Mouse (Mus musculus) hindbrain, embryonic 15.5 days (tissue): ENCODE measurements at regions not wholly inside any gene's neighbourhood (a gene's known extent, or its start where the extent isn't known, plus 50 kb on each side); places are given as distances from the start of the nearest gene placed in this dataset.
A peak's percentile ranks its signal among the peaks of the same experiment; 100 is the strongest.

Source experiments
- ATAC-seq: fragments of 200-750 bp; cut with Nextera tagmentation; 2 replicates; pipeline ENCODE4 v1.8.0; 2017; ENCODE audit warnings: low read depth, moderate number of reproducible peaks, moderate TSS enrichment; ENCODE audit not compliant: low FRiP score
- H3K27ac ChIP-seq: fragments of 300-500 bp; sonication (generic); replicated peaks from 2 replicates; pipeline ENCODE4 v1.5.1; 2015; ENCODE audit warnings: mild to moderate bottlenecking, inconsistent platforms
- H3K27me3 ChIP-seq: fragments of 300-500 bp; sonication (generic); 2 replicates; pipeline ENCODE4 v1.6.1; 2015; ENCODE audit warnings: control low read depth, inconsistent platforms
- H3K36me3 ChIP-seq: fragments of 300-500 bp; sonication (generic); 2 replicates; pipeline ENCODE4 v1.6.1; 2015; ENCODE audit warnings: control low read depth, inconsistent platforms
- H3K4me1 ChIP-seq: fragments of 300-500 bp; sonication (generic); replicated peaks from 2 replicates; pipeline ENCODE4 v1.6.1; 2015; ENCODE audit warnings: control low read depth, inconsistent platforms
- H3K4me2 ChIP-seq: fragments of 300-500 bp; sonication (generic); 2 replicates; pipeline ENCODE4 v1.6.1; 2015; ENCODE audit warnings: moderate library complexity, mild to moderate bottlenecking, inconsistent platforms
- H3K4me3 ChIP-seq: fragments of 300-500 bp; sonication (generic); 2 replicates; pipeline ENCODE4 v1.5.1; 2015; ENCODE audit warnings: mild to moderate bottlenecking, inconsistent platforms
- H3K9ac ChIP-seq: fragments of 300-500 bp; sonication (generic); 2 replicates; pipeline ENCODE4 v1.6.1; 2015; ENCODE audit warnings: inconsistent platforms
- H3K9me3 ChIP-seq: fragments of 300-500 bp; sonication (generic); 2 replicates; pipeline ENCODE4 v1.6.1; 2016; ENCODE audit warnings: control low read depth, inconsistent platforms
- WGBS: fragments of 180-500 bp; shearing (Covaris S2); methylation state at CpG from one replicate; pipeline ENCODE4 v1.1.7; 2015; 5-methylcytosine and 5-hydroxymethylcytosine counted together

- H3K9me3 ChIP-seq: no peaks in the 10 kb centered on the region
- no peak overlapping the region for H3K4me2 ChIP-seq
- H3K4me3 ChIP-seq: no peak overlapping the region
- WGBS: 89% methylated on average over 3 of the region's 3 CpGs
- ATAC-seq: no peak
- no peak overlapping the region for H3K27ac ChIP-seq
- no peaks in the 10 kb centered on the region for H3K36me3 ChIP-seq
- no peaks in the 10 kb centered on the region for H3K4me1 ChIP-seq
- H3K27me3 ChIP-seq: no peaks in the 10 kb centered on the region
- H3K9ac ChIP-seq: no peak overlapping the region
These were observed 174.9 kb upstream of the Rnaseh2b start for GRCm38 (mm10) chr14:62117532-62117931.

- no peaks in the 10 kb centered on the region for H3K27me3 ChIP-seq
- no peaks in the 10 kb centered on the region for H3K36me3 ChIP-seq
- H3K9me3 ChIP-seq: no peaks in the 10 kb centered on the region
- H3K27ac ChIP-seq: no peak overlapping the region
- no peak overlapping the region for H3K4me3 ChIP-seq
- no peak overlapping the region for H3K4me2 ChIP-seq
- no peaks in the 10 kb centered on the region for H3K4me1 ChIP-seq
- 53% methylated on average over 2 of the region's 2 CpGs for WGBS
- no peak for ATAC-seq
- no peak overlapping the region for H3K9ac ChIP-seq
These were observed 173.8 kb upstream of the Rnaseh2b start for GRCm38 (mm10) chr14:62118542-62118953.

GRCm38 (mm10) chr14:62128918-62129317 is 163.5 kb upstream of the Rnaseh2b start:
- Histone ChIP-seq H3K36me3 (no peaks in the 10 kb centered on the region), H3K4me3 (no peak overlapping the region), H3K9me3 (no peaks in the 10 kb centered on the region), H3K27me3 (no peaks in the 10 kb centered on the region), H3K4me1 (no peaks in the 10 kb centered on the region), H3K27ac (no peak overlapping the region), H3K9ac (no peak overlapping the region), H3K4me2 (no peak overlapping the region)
- ATAC-seq: no peak
- WGBS: 85% methylated on average over 6 of the region's 6 CpGs

GRCm38 (mm10) chr14:62132353-62132816 is 160.0 kb upstream of the Rnaseh2b start:
- Histone ChIP-seq H3K4me3 (no peak overlapping the region), H3K4me1 (no peaks in the 10 kb centered on the region), H3K36me3 (no peaks in the 10 kb centered on the region), H3K4me2 (no peak overlapping the region), H3K27ac (no peak overlapping the region), H3K9ac (no peak overlapping the region), H3K27me3 (no peaks in the 10 kb centered on the region), H3K9me3 (no peaks in the 10 kb centered on the region)
- no peak for ATAC-seq
- 59% methylated on average over 8 of the region's 8 CpGs for WGBS

GRCm38 (mm10) chr14:62137981-62138380 is 154.4 kb upstream of the Rnaseh2b start:
- 81% methylated on average over 5 of the region's 5 CpGs for WGBS
- Histone ChIP-seq H3K27me3 (no peaks in the 10 kb centered on the region), H3K4me3 (no peak overlapping the region), H3K36me3 (no peaks in the 10 kb centered on the region), H3K9me3 (no peaks in the 10 kb centered on the region), H3K9ac (no peak overlapping the region), H3K4me1 (no peaks in the 10 kb centered on the region), H3K4me2 (no peak overlapping the region), H3K27ac (no peak overlapping the region)
- no peak for ATAC-seq

GRCm38 (mm10) chr14:62144385-62145030 is 147.9 kb upstream of the Rnaseh2b start:
- Histone ChIP-seq H3K4me3 (no peak overlapping the region), H3K27me3 (no peaks in the 10 kb centered on the region), H3K9ac (no peak overlapping the region), H3K36me3 (no peaks in the 10 kb centered on the region), H3K4me2 (no peak overlapping the region), H3K27ac (no peak overlapping the region), H3K4me1 (no peaks in the 10 kb centered on the region), H3K9me3 (no peaks in the 10 kb centered on the region)
- WGBS: 84% methylated on average over 17 of the region's 17 CpGs
- ATAC-seq: no peak

GRCm38 (mm10) chr14:62157038-62157716 is 135.2 kb upstream of the Rnaseh2b start:
- WGBS: 79% methylated on average over 7 of the region's 7 CpGs
- Histone ChIP-seq H3K4me3 (no peak overlapping the region), H3K27ac (no peak overlapping the region), H3K9me3 (no peaks in the 10 kb centered on the region), H3K4me1 (no peaks in the 10 kb centered on the region), H3K4me2 (no peak overlapping the region), H3K9ac (no peak overlapping the region), H3K36me3 (no peaks in the 10 kb centered on the region), H3K27me3 (no peaks in the 10 kb centered on the region)
- no peak for ATAC-seq

- H3K4me2 ChIP-seq: no peak overlapping the region
- H3K4me3 ChIP-seq: no peak overlapping the region
- H3K27ac ChIP-seq: no peak overlapping the region
- no peak overlapping the region for H3K9ac ChIP-seq
- 76% methylated on average over 2 of the region's 2 CpGs for WGBS
- H3K36me3 ChIP-seq: no peaks in the 10 kb centered on the region
- no peaks in the 10 kb centered on the region for H3K27me3 ChIP-seq
- no peaks in the 10 kb centered on the region for H3K4me1 ChIP-seq
- no peak for ATAC-seq
- no peaks in the 10 kb centered on the region for H3K9me3 ChIP-seq
These were observed 132.7 kb upstream of the Rnaseh2b start for GRCm38 (mm10) chr14:62159690-62160089.

GRCm38 (mm10) chr14:62163120-62163796 is 129.1 kb upstream of the Rnaseh2b start:
- no peaks in the 10 kb centered on the region for H3K4me1 ChIP-seq
- no peaks in the 10 kb centered on the region for H3K27me3 ChIP-seq
- no peaks in the 10 kb centered on the region for H3K9me3 ChIP-seq
- no peak overlapping the region for H3K27ac ChIP-seq
- H3K4me3 ChIP-seq: no peak overlapping the region
- H3K4me2 ChIP-seq: no peak overlapping the region
- no peak for ATAC-seq
- no peak overlapping the region for H3K9ac ChIP-seq
- H3K36me3 ChIP-seq: no peaks in the 10 kb centered on the region
- 72% methylated on average over 12 of the region's 12 CpGs for WGBS

- no peaks in the 10 kb centered on the region for H3K36me3 ChIP-seq
- no peak for ATAC-seq
- no peaks in the 10 kb centered on the region for H3K4me1 ChIP-seq
- H3K27me3 ChIP-seq: no peaks in the 10 kb centered on the region
- H3K9ac ChIP-seq: no peak overlapping the region
- no peak overlapping the region for H3K27ac ChIP-seq
- H3K9me3 ChIP-seq: no peaks in the 10 kb centered on the region
- WGBS: 81% methylated on average over 4 of the region's 4 CpGs
- no peak overlapping the region for H3K4me3 ChIP-seq
- no peak overlapping the region for H3K4me2 ChIP-seq
These were observed 127.5 kb upstream of the Rnaseh2b start for GRCm38 (mm10) chr14:62164918-62165317.

- Histone ChIP-seq H3K4me3 (no peak overlapping the region), H3K27ac (no peak overlapping the region), H3K4me1 (no peaks in the 10 kb centered on the region), H3K9ac (no peak overlapping the region), H3K4me2 (no peak overlapping the region), H3K27me3 (no peaks in the 10 kb centered on the region), H3K36me3 (no peaks in the 10 kb centered on the region), H3K9me3 (no peaks in the 10 kb centered on the region)
- WGBS: 74% methylated on average over 1 of the region's 1 CpGs
- ATAC-seq: no peak
These were observed 126.4 kb upstream of the Rnaseh2b start for GRCm38 (mm10) chr14:62166006-62166405.

- no peaks in the 10 kb centered on the region for H3K9me3 ChIP-seq
- no peak overlapping the region for H3K9ac ChIP-seq
- H3K27me3 ChIP-seq: no peaks in the 10 kb centered on the region
- H3K27ac ChIP-seq: no peak overlapping the region
- no peak overlapping the region for H3K4me2 ChIP-seq
- WGBS: 45% methylated on average over 5 of the region's 5 CpGs
- ATAC-seq: 0 out of 2 replicates have a peak, but pooled peaks have one; percentile 19
- H3K4me1 ChIP-seq: no peaks in the 10 kb centered on the region
- H3K4me3 ChIP-seq: no peak overlapping the region
- no peaks in the 10 kb centered on the region for H3K36me3 ChIP-seq
These were observed 125.8 kb upstream of the Rnaseh2b start for GRCm38 (mm10) chr14:62166596-62166995.
